Mouse (Mus musculus): ENCODE measurements around the gene Slc5a5.

GRCm38 (mm10) chr8:70924151-70924550 is 31.6 kb upstream of the Slc5a5 start:
- TF ChIP-seq CTCF (conservative IDR thresholded peaks at IDR 0.05 in 1 of 2, IDR thresholded peaks at IDR 0.05 in 1 of 2; ENCODE audit: low read depth in 2 of 2, low read length in 2 of 2) (no peak), KAT2A (IDR thresholded peaks at IDR 0.05; ENCODE audit: insufficient replicate concordance, low read length) (no peak), MAZ (IDR thresholded peaks at IDR 0.05; ENCODE audit: low read depth, low read length) (no peak), ETS1 (conservative IDR thresholded peaks at IDR 0.05; ENCODE audit: low read depth, low read length) (no peak), POLR2A (IDR thresholded peaks at IDR 0.05; ENCODE audit: low read depth, low read length) (no peak), EP300 (IDR thresholded peaks at IDR 0.05; ENCODE audit: low read length) (no peak), MAFK (IDR thresholded peaks at IDR 0.05; ENCODE audit: insufficient replicate concordance, low read length) (no peak), JUND (conservative IDR thresholded peaks at IDR 0.05; ENCODE audit: low read depth, low read length) (no peak), TCF12 (IDR thresholded peaks at IDR 0.05; ENCODE audit: low read depth, low read length) (no peak), USF1 (IDR thresholded peaks at IDR 0.05; ENCODE audit: low read depth, low read length) (no peak), ZKSCAN1 (IDR thresholded peaks at IDR 0.05; ENCODE audit: borderline replicate concordance, low read depth, low read length) (no peak), SMC3 (IDR thresholded peaks at IDR 0.05; ENCODE audit: low read depth, low read length) (no peak), TBP (conservative IDR thresholded peaks at IDR 0.05; ENCODE audit: low read depth, low read length) (no peak)
